Mouse (Mus musculus): Measurements from ENCODE around the gene Magi1. TPM values are rescaled to one million over a fixed set of nuclear protein-coding genes. Genes with fewer than 3 reads are reported as not detected.
A peak's percentile ranks its signal among the peaks of the same experiment; 100 is the strongest.

Gene Magi1
- polyA plus RNA-seq, 1 experiment from 2014 or later, result 29.9 TPM

GRCm38 (mm10) chr6:94282301-94283241 is 1.1 kb downstream of the Magi1 start:
- Histone ChIP-seq H3K36me3 (no peaks in the 10 kb centered on the region), H3K4me2 (peak overlapping the region; percentile 98), H3K9me3 (replicated peaks) (no peaks in the 10 kb centered on the region), H3K4me3 (replicated peaks) (peak overlapping the region; percentile 94), H3K4me1 (peaks cover 33% of the 10 kb centered on the region), H3K27me3 (replicated peaks) (no peaks in the 10 kb centered on the region), H3K9ac (replicated peaks) (peak overlapping the region; percentile 65), H3K27ac (replicated peaks) (peak overlapping the region; percentile 85)
- ATAC-seq (ENCODE audit: low FRiP score), result no peak; the same call in 1 of the 2 replicates
- under 1% methylated on average over 54 of the region's 55 CpGs for WGBS

GRCm38 (mm10) chr6:94281606-94282280 is 2.0 kb downstream of the Magi1 start:
- peak overlapping the region; percentile 98 for H3K4me2 ChIP-seq
- H3K9ac ChIP-seq (replicated peaks), result peak overlapping the region; percentile 46
- peak overlapping the region; percentile 94 for H3K4me3 ChIP-seq (replicated peaks)
- H3K9me3 ChIP-seq (replicated peaks), result no peaks in the 10 kb centered on the region
- peaks cover 33% of the 10 kb centered on the region for H3K4me1 ChIP-seq
- H3K27me3 ChIP-seq (replicated peaks), result no peaks in the 10 kb centered on the region
- H3K36me3 ChIP-seq, result no peaks in the 10 kb centered on the region
- no peak for ATAC-seq (ENCODE audit: low FRiP score)
- H3K27ac ChIP-seq (replicated peaks), result no peak overlapping the region
- 7% methylated on average over 17 of the region's 17 CpGs for WGBS

DNA sequence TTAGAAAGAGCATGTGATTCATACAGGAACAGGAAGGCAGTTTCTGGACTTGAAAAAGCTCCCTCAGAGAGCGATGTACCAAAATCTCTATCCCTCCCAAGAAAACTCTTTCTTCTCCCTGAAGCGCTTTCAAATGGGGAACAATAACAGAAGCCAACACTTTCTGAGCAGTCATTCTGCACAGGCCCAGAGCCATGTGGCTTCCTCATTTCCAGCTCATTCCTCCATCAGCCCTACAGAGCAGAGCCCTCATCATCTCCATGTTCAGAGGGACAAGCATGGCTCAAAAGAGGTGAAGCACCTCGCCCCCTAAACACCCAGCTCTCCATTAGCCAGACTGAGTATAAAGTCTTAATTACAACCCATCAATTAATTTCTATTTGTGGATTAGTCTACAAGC is 9.8 kb downstream of the Magi1 start:
- Histone ChIP-seq H3K4me2 (no peak overlapping the region), H3K9ac (replicated peaks) (no peak overlapping the region), H3K4me1 (0 out of 2 replicates have a peak, but pooled peaks cover 3% of the 10 kb centered on the region), H3K36me3 (no peaks in the 10 kb centered on the region), H3K9me3 (replicated peaks) (no peaks in the 10 kb centered on the region), H3K27ac (replicated peaks) (no peak overlapping the region), H3K4me3 (replicated peaks) (no peak overlapping the region), H3K27me3 (replicated peaks) (no peaks in the 10 kb centered on the region)
- ATAC-seq (ENCODE audit: low FRiP score), result no peak
- WGBS, result 87% methylated on average over 3 of the region's 3 CpGs

DNA sequence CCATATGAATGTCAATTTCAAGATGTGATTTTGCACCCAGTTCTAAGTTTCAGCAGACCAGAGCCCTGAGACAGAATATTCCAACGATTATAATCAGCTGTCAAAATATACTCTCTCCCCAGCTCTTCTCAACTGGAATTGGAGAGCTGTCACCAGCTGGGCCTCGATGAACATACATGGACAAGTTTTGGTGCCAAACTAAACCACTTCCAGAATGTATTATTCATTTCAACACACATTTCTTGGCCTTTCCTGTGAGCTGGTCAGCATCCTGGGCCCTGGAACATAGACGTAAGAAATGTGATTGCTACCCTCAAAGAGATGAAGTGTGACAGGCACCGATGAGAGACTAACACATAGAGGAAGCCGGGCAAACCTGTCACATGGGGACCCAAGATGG is 13.7 kb downstream of the Magi1 start:
- Histone ChIP-seq H3K36me3 (no peaks in the 10 kb centered on the region), H3K4me2 (no peak overlapping the region), H3K4me1 (0 out of 2 replicates have a peak, but pooled peaks cover 3% of the 10 kb centered on the region), H3K9ac (replicated peaks) (no peak overlapping the region), H3K4me3 (replicated peaks) (no peak overlapping the region), H3K27ac (replicated peaks) (no peak overlapping the region), H3K9me3 (replicated peaks) (no peaks in the 10 kb centered on the region), H3K27me3 (replicated peaks) (no peaks in the 10 kb centered on the region)
- 83% methylated on average over 5 of the region's 5 CpGs for WGBS
- no peak for ATAC-seq (ENCODE audit: low FRiP score)

- Histone ChIP-seq H3K27ac (replicated peaks) (no peak overlapping the region), H3K27me3 (replicated peaks) (no peaks in the 10 kb centered on the region), H3K4me3 (replicated peaks) (no peak overlapping the region), H3K9ac (replicated peaks) (no peak overlapping the region), H3K4me1 (0 out of 2 replicates have a peak, but pooled peaks cover 3% of the 10 kb centered on the region), H3K9me3 (replicated peaks) (no peaks in the 10 kb centered on the region), H3K36me3 (no peaks in the 10 kb centered on the region), H3K4me2 (no peak overlapping the region)
- WGBS, result 84% methylated on average over 4 of the region's 4 CpGs
- ATAC-seq (ENCODE audit: low FRiP score), result no peak
These were observed 14.5 kb downstream of the Magi1 start for GRCm38 (mm10) chr6:94269174-94269573.

GRCm38 (mm10) chr6:94265244-94265935 is 18.3 kb downstream of the Magi1 start:
- Histone ChIP-seq H3K4me1 (no peaks in the 10 kb centered on the region), H3K36me3 (no peaks in the 10 kb centered on the region), H3K4me3 (replicated peaks) (no peak overlapping the region), H3K27me3 (replicated peaks) (no peaks in the 10 kb centered on the region), H3K9ac (replicated peaks) (no peak overlapping the region), H3K9me3 (replicated peaks) (no peaks in the 10 kb centered on the region), H3K4me2 (no peak overlapping the region), H3K27ac (replicated peaks) (no peak overlapping the region)
- 61% methylated on average over 3 of the region's 3 CpGs for WGBS
- ATAC-seq (ENCODE audit: low FRiP score), result no peak

DNA sequence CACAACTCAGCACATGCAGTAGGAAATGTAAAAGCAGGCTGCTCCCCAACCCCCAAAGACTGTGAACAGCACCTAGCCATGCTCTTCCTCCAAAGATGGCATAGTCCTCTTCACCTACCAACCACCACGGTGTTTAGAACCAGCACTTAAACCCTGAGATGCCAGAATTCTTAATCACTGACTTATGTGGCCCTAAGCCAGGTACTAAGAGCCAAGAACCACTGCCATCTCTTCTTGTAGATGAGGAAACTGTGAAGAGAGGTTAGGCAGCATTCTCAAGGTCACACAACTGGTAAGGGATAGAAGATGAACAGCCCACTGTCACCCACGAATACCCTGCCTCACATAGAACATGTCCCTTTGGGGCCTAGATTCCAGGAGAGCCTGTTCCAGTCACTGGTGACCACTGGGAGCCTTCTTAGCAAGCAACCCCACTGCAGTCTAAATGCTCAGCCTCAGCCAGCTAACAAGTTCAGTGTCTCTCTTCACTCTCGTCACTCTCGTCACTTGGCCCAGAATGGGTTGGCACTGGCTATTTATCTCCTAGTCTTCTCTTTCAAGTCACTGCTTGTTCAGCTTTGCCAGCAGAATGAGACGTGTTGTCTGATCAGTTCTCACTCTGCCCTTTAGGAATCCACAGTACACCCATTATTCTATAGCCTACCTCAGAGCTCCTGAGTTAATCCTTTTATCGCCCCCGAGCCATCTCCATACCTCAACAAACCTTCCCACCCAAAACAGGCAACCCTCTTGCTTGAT is 19.4 kb downstream of the Magi1 start:
- H3K4me3 ChIP-seq (replicated peaks), result no peak overlapping the region
- no peaks in the 10 kb centered on the region for H3K36me3 ChIP-seq
- no peak overlapping the region for H3K27ac ChIP-seq (replicated peaks)
- H3K4me2 ChIP-seq, result no peak overlapping the region
- WGBS, result 77% methylated on average over 7 of the region's 7 CpGs
- no peaks in the 10 kb centered on the region for H3K27me3 ChIP-seq (replicated peaks)
- H3K9ac ChIP-seq (replicated peaks), result no peak overlapping the region
- ATAC-seq (ENCODE audit: low FRiP score), result no peak
- no peaks in the 10 kb centered on the region for H3K9me3 ChIP-seq (replicated peaks)
- no peaks in the 10 kb centered on the region for H3K4me1 ChIP-seq

DNA sequence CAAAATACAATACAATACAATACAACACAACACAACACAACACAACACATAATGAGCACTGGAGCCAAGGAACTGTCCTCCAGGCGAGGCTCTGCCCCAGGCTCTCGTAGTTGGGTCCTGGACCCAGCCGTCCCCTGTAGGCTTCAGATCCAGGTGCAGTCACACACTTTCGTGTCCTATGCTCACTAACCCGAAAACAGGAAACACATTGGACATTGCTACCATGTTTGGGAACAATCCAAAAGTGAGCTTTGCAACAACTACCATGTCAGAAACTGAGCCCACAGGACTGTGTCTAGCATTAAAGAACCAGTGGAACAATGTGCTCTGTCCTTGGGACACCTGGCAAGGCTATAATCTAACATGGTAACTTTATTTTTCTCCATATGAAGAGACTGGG is 22.9 kb downstream of the Magi1 start:
- Histone ChIP-seq H3K27ac (replicated peaks) (no peak overlapping the region), H3K4me2 (no peak overlapping the region), H3K27me3 (replicated peaks) (no peaks in the 10 kb centered on the region), H3K9me3 (replicated peaks) (no peaks in the 10 kb centered on the region), H3K9ac (replicated peaks) (no peak overlapping the region), H3K4me1 (peaks cover 9% of the 10 kb centered on the region; the same call in 1 of the 2 replicates), H3K36me3 (no peaks in the 10 kb centered on the region), H3K4me3 (replicated peaks) (no peak overlapping the region)
- 95% methylated on average over 5 of the region's 5 CpGs for WGBS
- no peak for ATAC-seq (ENCODE audit: low FRiP score)

GRCm38 (mm10) chr6:94259981-94260380 is 23.7 kb downstream of the Magi1 start:
- ATAC-seq (ENCODE audit: low FRiP score), result no peak
- Histone ChIP-seq H3K4me1 (peaks cover 12% of the 10 kb centered on the region; the same call in 1 of the 2 replicates), H3K9ac (replicated peaks) (no peak overlapping the region), H3K27ac (replicated peaks) (no peak overlapping the region), H3K36me3 (no peaks in the 10 kb centered on the region), H3K4me2 (no peak overlapping the region), H3K27me3 (replicated peaks) (no peaks in the 10 kb centered on the region), H3K4me3 (replicated peaks) (no peak overlapping the region), H3K9me3 (replicated peaks) (no peaks in the 10 kb centered on the region)
- 97% methylated on average over 2 of the region's 2 CpGs for WGBS

- no peaks in the 10 kb centered on the region for H3K36me3 ChIP-seq
- H3K9ac ChIP-seq (replicated peaks), result no peak overlapping the region
- no peaks in the 10 kb centered on the region for H3K9me3 ChIP-seq (replicated peaks)
- WGBS, result 71% methylated on average over 3 of the region's 3 CpGs
- H3K4me2 ChIP-seq, result no peak overlapping the region
- no peak overlapping the region for H3K4me3 ChIP-seq (replicated peaks)
- H3K27me3 ChIP-seq (replicated peaks), result no peaks in the 10 kb centered on the region
- H3K27ac ChIP-seq (replicated peaks), result no peak overlapping the region
- ATAC-seq (ENCODE audit: low FRiP score), result no peak
- peaks cover 15% of the 10 kb centered on the region; the same call in 1 of the 2 replicates for H3K4me1 ChIP-seq
These were observed 25.9 kb downstream of the Magi1 start for GRCm38 (mm10) chr6:94257831-94258173.
